Mouse (Mus musculus): ENCODE data around the gene Angptl7.

GRCm38 (mm10) chr4:148466511-148467079, 33.7 kb downstream of the Angptl7 start:
- no peak for TF ChIP-seq CTCF (IDR thresholded peaks at IDR 0.05)
- TF ChIP-seq EP300 (IDR thresholded peaks at IDR 0.05) = no peak

Data from lung, postnatal 0 days (tissue).